In genomic region chr16:45832061-45832746, GRCm38 (mm10) we compare ENCODE assay signal across 9 mouse cellular contexts.
DNase-seq lines count a peak whose midpoint lies in the region; ATAC-seq and TF ChIP-seq lines count a peak whose summit lies in the region.
"Had no signal": no experiment of that assay in that cellular context is flagged by ENCODE, and none has a peak within 500 bp of the region (broad histone marks: within the 10 kb centered on the region; RNA-seq: fewer than 3 reads in every experiment).

No protein-coding gene starts in this region.

- peaks cover 13% of the 10 kb centered on the region for H3K4me1 ChIP-seq in liver, adult 2 months (ENCODE audit: control insufficient read depth, insufficient read depth, low read length)
- peaks cover 44% of the 10 kb centered on the region for H3K4me1 ChIP-seq in kidney, embryonic 14.5 days (ENCODE audit: control insufficient read depth, insufficient read depth, low read length)
- peaks cover 35% of the 10 kb centered on the region for H3K4me1 ChIP-seq in lung, embryonic 16.5 days (replicated peaks; ENCODE audit: control insufficient read depth, insufficient read depth, low read length)

- H3K36me3 ChIP-seq in liver, adult 2 months (ENCODE audit: control insufficient read depth, insufficient read depth, low read length): peaks cover 4% of the 10 kb centered on the region
- H3K36me3 ChIP-seq in kidney, embryonic 14.5 days (ENCODE audit: control insufficient read depth, insufficient read depth, low read length): no peaks in the 10 kb centered on the region; the same call in 1 of the 2 replicates
- H3K36me3 ChIP-seq in lung, embryonic 16.5 days (ENCODE audit: control insufficient read depth, insufficient read depth, low read length): peaks cover 5% of the 10 kb centered on the region

- no peaks in the 10 kb centered on the region for H3K27me3 ChIP-seq in liver, adult 2 months (ENCODE audit: control insufficient read depth, insufficient read depth, low read length)
- H3K27me3 ChIP-seq in kidney, embryonic 14.5 days (ENCODE audit: control insufficient read depth, insufficient read depth, low read length): no peaks in the 10 kb centered on the region
- H3K27me3 ChIP-seq in lung, embryonic 16.5 days (ENCODE audit: control insufficient read depth, insufficient read depth, low read depth, low read length): no peaks in the 10 kb centered on the region

- TF ChIP-seq POLR2A in liver, adult 2 months (IDR thresholded peaks at IDR 0.05; ENCODE audit: extremely low read depth, insufficient read depth, low read length): no peak

- 0 out of 2 replicates have a peak overlapping the region, but pooled peaks have one; percentile 15 for H3K27ac ChIP-seq in liver, adult 2 months (replicated peaks; ENCODE audit: insufficient read depth, low read depth, low read length)
- peak overlapping the region; percentile 59 for H3K27ac ChIP-seq in kidney, embryonic 14.5 days (ENCODE audit: low read depth, low read length)
- H3K27ac ChIP-seq in lung, embryonic 16.5 days (ENCODE audit: low read length): peak overlapping the region; percentile 26; the same call in 1 of the 2 replicates

- 42% methylated on average over 8 of the region's 8 CpGs for WGBS in liver, adult 2 months
- WGBS in kidney, embryonic 14.5 days: 39% methylated on average over 8 of the region's 8 CpGs
- WGBS in lung, embryonic 16.5 days: 20% methylated on average over 8 of the region's 8 CpGs

- no peak overlapping the region for H3K4me2 ChIP-seq in kidney, embryonic 14.5 days (replicated peaks; ENCODE audit: low read depth, low read length)
- H3K4me2 ChIP-seq in lung, embryonic 16.5 days (ENCODE audit: low read depth, low read length): 0 out of 2 replicates have a peak overlapping the region, but pooled peaks have one; percentile 15

- peak; percentile 24; the same call in 1 of the 2 replicates for TF ChIP-seq CTCF in liver, adult 2 months (IDR thresholded peaks at IDR 0.05; ENCODE audit: low read depth, low read length)

- no peak overlapping the region for H3K4me3 ChIP-seq in liver, adult 2 months (ENCODE audit: insufficient read depth, low read depth, low read length)
- no peak overlapping the region for H3K4me3 ChIP-seq in kidney, embryonic 14.5 days (ENCODE audit: low read length)
- H3K4me3 ChIP-seq in lung, embryonic 16.5 days (ENCODE audit: low read length): no peak overlapping the region

- H3K9ac ChIP-seq in liver, adult 2 months (ENCODE audit: low read depth, low read length): no peak overlapping the region
- H3K9ac ChIP-seq in kidney, embryonic 14.5 days (ENCODE audit: low read depth, low read length): no peak overlapping the region
- H3K9ac ChIP-seq in lung, embryonic 16.5 days (ENCODE audit: low read length): no peak overlapping the region

- H3K9me3 ChIP-seq in kidney, embryonic 14.5 days (ENCODE audit: control insufficient read depth, low read length): no peaks in the 10 kb centered on the region; the same call in 1 of the 2 replicates
- no peaks in the 10 kb centered on the region for H3K9me3 ChIP-seq in lung, embryonic 16.5 days (ENCODE audit: control insufficient read depth, low read length)

- ATAC-seq in kidney, embryonic 14.5 days (ENCODE audit: low FRiP score, low TSS enrichment): peak; percentile 63; the same call in 1 of the 2 replicates
- ATAC-seq in lung, embryonic 16.5 days (ENCODE audit: low read depth): peak; percentile 75

- H3K79me2 ChIP-seq in liver, adult 2 months (ENCODE audit: control insufficient read depth, insufficient read depth, low read length): peaks cover 18% of the 10 kb centered on the region; the same call in 1 of the 2 replicates

- peak; percentile 32 for DNase-seq in liver, adult 2 months (ENCODE audit: extremely low read depth, low read depth, low spot score)
- no peak for DNase-seq in liver
- peak; percentile 48 for DNase-seq in embryo, embryonic 11 days
- DNase-seq in layer of hippocampus, adult 9-11 months: no peak
- no peak for DNase-seq in adrenal gland, postnatal 4 days (ENCODE audit: low spot score in 2 of 2)
- DNase-seq in testis, postnatal 14 days (ENCODE audit: low spot score): no peak
- DNase-seq: cerebellum, postnatal 10 days had no signal

Comparison
In these comparisons a context has a peak if more than half of its experiments do, and no peak if none do; other contexts are left out.
1. DNase-seq: peak in liver, adult 2 months (single experiment) and embryo, embryonic 11 days (single experiment); none in liver (single experiment), layer of hippocampus, adult 9-11 months (single experiment), adrenal gland, postnatal 4 days (0 of 2) and testis, postnatal 14 days (single experiment).
2. Peak in every context shown above with its lines, with median percentiles within 50 percentile points of each other: H3K27ac ChIP-seq.